Mouse (Mus musculus) hindbrain, embryonic 13.5 days (tissue): Measurements from ENCODE around the gene B9d2. TPM values are rescaled to one million over a fixed set of nuclear protein-coding genes. Genes with fewer than 3 reads are reported as not detected.
"Not testable (repeated sequence)": the region's sequence is repeated elsewhere in the genome, so short reads cannot be mapped to it uniquely, and the experiment has no call there.

Source experiments
- ATAC-seq: fragments of 200-750 bp; cut with Nextera tagmentation; 2 replicates; pipeline ENCODE4 v1.8.0; 2017; ENCODE audit warnings: moderate TSS enrichment; ENCODE audit not compliant: low FRiP score
- H3K27ac ChIP-seq: fragments of 300-500 bp; sonication (generic); 2 replicates; pipeline ENCODE4 v1.5.1; 2015; ENCODE audit warnings: inconsistent platforms, mild to moderate bottlenecking, moderate library complexity
- H3K27me3 ChIP-seq: fragments of 300-500 bp; sonication (generic); 2 replicates; pipeline ENCODE4 v1.6.1; 2015; ENCODE audit warnings: mild to moderate bottlenecking, inconsistent platforms
- H3K36me3 ChIP-seq: fragments of 300-500 bp; sonication (generic); 2 replicates; pipeline ENCODE4 v1.6.1; 2015; ENCODE audit warnings: mild to moderate bottlenecking, inconsistent platforms
- H3K4me1 ChIP-seq: fragments of 300-500 bp; sonication (generic); replicated peaks from 2 replicates; pipeline ENCODE4 v1.6.1; 2015; ENCODE audit warnings: inconsistent platforms
- H3K4me2 ChIP-seq: fragments of 300-500 bp; sonication (generic); 2 replicates; pipeline ENCODE4 v1.6.1; 2015; ENCODE audit warnings: inconsistent platforms, mild to moderate bottlenecking, moderate library complexity
- H3K4me3 ChIP-seq: fragments of 300-500 bp; sonication (generic); 2 replicates; pipeline ENCODE4 v1.5.1; 2015; ENCODE audit warnings: mild to moderate bottlenecking, inconsistent platforms
- H3K9ac ChIP-seq: fragments of 300-500 bp; sonication (generic); 2 replicates; pipeline ENCODE4 v1.6.1; 2015; ENCODE audit warnings: mild to moderate bottlenecking, inconsistent platforms
- H3K9me3 ChIP-seq: fragments of 300-500 bp; sonication (generic); 2 replicates; pipeline ENCODE4 v1.6.1; 2016; ENCODE audit warnings: inconsistent platforms
- WGBS: fragments of 180-500 bp; shearing (Covaris S2); methylation state at CpG from one replicate; pipeline ENCODE4 v1.1.7; 2015; 5-methylcytosine and 5-hydroxymethylcytosine counted together
- polyA plus RNA-seq: library from polyadenylated mRNA; unstranded; fragments of >200 nt; fragmentation: Nextera tagmentation; extraction: Ambion mirVana; gene quantifications from 2 replicates; pipeline ENCODE4 v1.2.1, GENCODE M21; 2015

Gene B9d2
- polyA plus RNA-seq, 1 experiment from 2014 or later, result 40.0 TPM

DNA sequence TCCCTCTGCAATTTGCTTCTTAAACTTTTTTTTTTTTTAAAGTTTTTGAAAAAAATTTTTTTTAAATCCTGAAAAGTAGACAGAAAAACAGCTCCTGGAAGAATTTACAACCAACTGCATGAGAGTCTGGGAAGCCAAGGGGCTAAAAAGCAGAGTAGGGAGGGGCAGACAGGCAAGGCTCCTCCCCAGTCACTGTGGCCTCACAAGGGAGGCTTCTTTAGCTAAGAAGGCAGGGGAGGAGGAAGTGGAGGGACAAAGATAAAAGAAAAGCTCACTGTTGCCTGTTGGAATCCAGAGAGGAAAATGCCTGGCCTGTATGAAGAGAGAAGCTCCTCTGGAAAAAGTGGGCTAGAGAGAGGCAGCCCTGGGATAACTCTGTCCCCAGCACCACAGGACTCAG is 41.2 kb downstream of the B9d2 start:
- ATAC-seq, H3K4me3 ChIP-seq: not testable (repeated sequence)
- H3K36me3 ChIP-seq, result peaks cover 66% of the 10 kb centered on the region

DNA sequence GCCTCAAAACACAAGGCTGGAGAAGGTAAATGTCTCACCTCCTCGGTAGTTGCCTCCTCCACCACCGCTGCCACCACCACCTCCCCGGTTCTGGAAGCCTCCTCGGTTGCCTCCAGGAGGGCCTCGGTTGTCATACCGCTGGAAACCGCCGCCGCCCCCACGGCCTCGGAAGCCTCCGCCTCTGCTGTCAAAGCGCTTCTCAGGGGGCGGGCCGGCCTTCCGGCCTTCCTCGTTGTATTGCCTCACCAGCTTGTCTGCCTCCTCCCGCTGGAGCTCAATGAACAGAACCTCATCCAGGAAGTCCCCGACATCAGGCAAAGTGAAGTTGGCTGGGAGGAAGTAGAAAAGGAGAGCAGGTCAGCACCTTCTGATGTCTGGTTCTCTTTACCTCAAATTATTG is 45.3 kb downstream of the B9d2 start:
- H3K9ac ChIP-seq, result no peak overlapping the region
- H3K27ac ChIP-seq, result no peak overlapping the region
- H3K4me3 ChIP-seq, result no peak overlapping the region
- H3K36me3 ChIP-seq, result peaks cover 94% of the 10 kb centered on the region
- no peaks in the 10 kb centered on the region for H3K27me3 ChIP-seq
- WGBS, result 84% methylated on average over 19 of the region's 19 CpGs
- 0 out of 2 replicates have a peak, but pooled peaks cover 4% of the 10 kb centered on the region for H3K4me1 ChIP-seq
- ATAC-seq, result no peak
- no peaks in the 10 kb centered on the region for H3K9me3 ChIP-seq
- no peak overlapping the region for H3K4me2 ChIP-seq

More for the DNA sequence above, 41.2 kb downstream of the B9d2 start:
- H3K9me3 ChIP-seq, H3K9ac ChIP-seq, H3K27me3 ChIP-seq, H3K27ac ChIP-seq, H3K4me2 ChIP-seq: not testable (repeated sequence)
- peaks cover 18% of the 10 kb centered on the region for H3K4me1 ChIP-seq

DNA sequence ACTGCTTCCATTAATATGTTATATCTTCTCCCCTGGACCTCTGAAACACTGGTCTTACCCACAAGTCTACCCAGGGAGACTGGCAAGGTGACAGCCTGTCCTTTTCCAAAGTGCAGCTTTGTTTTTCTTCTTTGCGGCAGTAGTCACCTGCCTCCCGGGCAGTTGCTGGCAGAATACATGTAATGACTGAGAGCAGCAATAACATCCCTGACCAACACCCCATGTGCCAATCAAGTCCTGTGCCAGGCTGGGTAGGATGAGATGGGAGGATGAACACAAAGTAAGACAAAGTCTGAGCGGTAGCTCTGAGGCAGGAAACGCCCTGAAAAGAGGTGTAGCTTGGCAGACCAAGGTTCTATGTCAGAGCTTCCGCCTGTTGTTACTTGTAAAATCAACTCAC is 47.2 kb downstream of the B9d2 start:
- Histone ChIP-seq H3K27ac (no peak overlapping the region), H3K4me3 (no peak overlapping the region), H3K27me3 (no peaks in the 10 kb centered on the region), H3K4me1 (0 out of 2 replicates have a peak, but pooled peaks cover 4% of the 10 kb centered on the region), H3K36me3 (peaks cover 96% of the 10 kb centered on the region), H3K9ac (no peak overlapping the region), H3K9me3 (no peaks in the 10 kb centered on the region), H3K4me2 (no peak overlapping the region)
- WGBS, result 95% methylated on average over 5 of the region's 5 CpGs
- no peak for ATAC-seq

GRCm38 (mm10) chr7:25729396-25729795 is 48.8 kb downstream of the B9d2 start:
- ATAC-seq, result no peak
- H3K4me1 ChIP-seq, result 0 out of 2 replicates have a peak, but pooled peaks cover 4% of the 10 kb centered on the region
- H3K4me3 ChIP-seq, result no peak overlapping the region
- no peak overlapping the region for H3K9ac ChIP-seq
- no peak overlapping the region for H3K27ac ChIP-seq
- WGBS, result 45% methylated on average over 2 of the region's 2 CpGs
- no peak overlapping the region for H3K4me2 ChIP-seq
- no peaks in the 10 kb centered on the region for H3K27me3 ChIP-seq
- H3K36me3 ChIP-seq, result peaks cover 95% of the 10 kb centered on the region
- H3K9me3 ChIP-seq, result no peaks in the 10 kb centered on the region

- H3K36me3 ChIP-seq, result peaks cover 95% of the 10 kb centered on the region
- WGBS, result 95% methylated on average over 2 of the region's 2 CpGs
- no peaks in the 10 kb centered on the region for H3K9me3 ChIP-seq
- no peak overlapping the region for H3K4me2 ChIP-seq
- H3K4me1 ChIP-seq, result 0 out of 2 replicates have a peak, but pooled peaks cover 4% of the 10 kb centered on the region
- H3K27me3 ChIP-seq, result no peaks in the 10 kb centered on the region
- H3K4me3 ChIP-seq, result no peak overlapping the region
- ATAC-seq, result no peak
- no peak overlapping the region for H3K27ac ChIP-seq
- H3K9ac ChIP-seq, result no peak overlapping the region
Measured at GRCm38 (mm10) chr7:25729862-25730261, 49.3 kb downstream of the B9d2 start.

- ATAC-seq, result no peak
- Histone ChIP-seq H3K9ac (no peak overlapping the region), H3K4me2 (no peak overlapping the region), H3K4me3 (no peak overlapping the region), H3K9me3 (no peaks in the 10 kb centered on the region), H3K36me3 (peaks cover 94% of the 10 kb centered on the region), H3K4me1 (0 out of 2 replicates have a peak, but pooled peaks cover 4% of the 10 kb centered on the region), H3K27me3 (no peaks in the 10 kb centered on the region), H3K27ac (no peak overlapping the region)
- 92% methylated on average over 8 of the region's 8 CpGs for WGBS
Measured at GRCm38 (mm10) chr7:25731294-25732055, 50.9 kb downstream of the B9d2 start.

DNA sequence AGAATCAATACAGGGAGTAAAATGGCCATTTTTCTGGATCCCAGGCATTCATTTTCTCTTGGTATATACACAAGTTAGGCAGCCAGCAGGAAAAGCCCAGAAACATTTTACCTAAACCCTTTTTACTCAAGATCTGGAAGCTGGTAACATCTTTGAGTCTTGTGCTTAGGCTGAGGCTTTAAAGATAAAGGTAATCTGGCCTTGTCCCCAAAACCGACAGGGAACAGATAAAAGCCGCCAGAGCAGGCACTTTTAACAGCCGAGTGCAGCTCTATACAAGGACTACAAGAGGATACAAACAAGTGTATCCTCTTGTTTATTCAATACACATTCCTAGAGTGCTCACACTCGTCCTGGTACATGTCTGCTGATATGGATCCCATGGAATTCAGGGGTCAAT is 54.4 kb downstream of the B9d2 start:
- Histone ChIP-seq H3K4me1 (no peaks in the 10 kb centered on the region), H3K4me3 (no peak overlapping the region), H3K9me3 (no peaks in the 10 kb centered on the region), H3K4me2 (no peak overlapping the region), H3K27me3 (no peaks in the 10 kb centered on the region), H3K27ac (no peak overlapping the region), H3K9ac (no peak overlapping the region), H3K36me3 (peaks cover 94% of the 10 kb centered on the region)
- WGBS, result 82% methylated on average over 4 of the region's 4 CpGs
- no peak for ATAC-seq

Other genes with a start within 250 kb of the B9d2 start
- gene Ceacam1, start 203.2 kb upstream of the B9d2 start, polyA plus RNA-seq, result 0.88 and 0.96 TPM in 2 replicates
- gene Ceacam2, start 140.9 kb upstream of the B9d2 start, polyA plus RNA-seq, result 0.12 and 0.16 TPM in 2 replicates
- gene Erich4, start 64.9 kb upstream of the B9d2 start, polyA plus RNA-seq, result not detected in 2 replicates
- gene Dmac2, start 61.4 kb upstream of the B9d2 start, polyA plus RNA-seq, result 35.8 and 42.6 TPM in 2 replicates
- 1.0 and 1.2 TPM in 2 replicates for gene B3gnt8, start 54.1 kb upstream of the B9d2 start, polyA plus RNA-seq
- 46.3 and 49.2 TPM in 2 replicates for gene Bckdha, start 21.8 kb upstream of the B9d2 start, polyA plus RNA-seq
- 44.7 and 47.1 TPM in 2 replicates for gene Exosc5, start 21.6 kb upstream of the B9d2 start, polyA plus RNA-seq
- 15.6 and 16.3 TPM in 2 replicates for gene Tmem91, start 5.6 kb upstream of the B9d2 start, polyA plus RNA-seq
- gene Tgfb1, start 6.2 kb downstream of the B9d2 start, polyA plus RNA-seq, result 0.85 and 1.2 TPM in 2 replicates
- gene Ccdc97, start 38.3 kb downstream of the B9d2 start, polyA plus RNA-seq, result 33.1 and 33.8 TPM in 2 replicates
- gene Hnrnpul1, start 74.0 kb downstream of the B9d2 start, polyA plus RNA-seq, result 49.9 and 50.7 TPM in 2 replicates
- 21.9 and 22.2 TPM in 2 replicates for gene Axl, start 107.9 kb downstream of the B9d2 start, polyA plus RNA-seq
- gene Cyp2s1, start 136.1 kb downstream of the B9d2 start, polyA plus RNA-seq, result 1.4 and 2.1 TPM in 2 replicates
- not detected in 2 replicates for gene Cyp2b10, start 216.8 kb downstream of the B9d2 start, polyA plus RNA-seq